Mouse (Mus musculus): ENCODE measurements around the gene Ddx28.
"Not testable (repeated sequence)": the region's sequence is repeated elsewhere in the genome, so short reads cannot be mapped to it uniquely, and the experiment has no call there.

Gene Ddx28

DNA sequence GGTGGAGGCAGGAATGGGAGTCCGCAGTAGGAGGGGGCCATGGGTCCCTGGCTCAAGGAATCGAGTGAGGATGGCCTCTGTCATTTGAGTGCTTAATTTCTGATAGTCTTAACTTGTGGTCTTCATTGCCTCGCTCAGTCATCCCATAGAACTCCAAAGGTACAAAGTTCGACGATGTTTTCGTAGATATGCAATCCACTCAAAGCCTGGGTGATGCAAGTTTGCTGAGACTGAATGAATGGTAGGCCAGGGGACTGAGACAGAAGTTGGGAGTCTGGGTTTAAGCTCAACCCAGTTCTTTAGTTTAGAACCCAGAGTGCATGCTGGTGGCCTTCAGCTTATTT is at the start of gene Ddx28:
Gene Ddx28 (minus strand): TSS at position 240 of the 344 bp plus-strand sequence.
- DNase-seq: no peak

DNA sequence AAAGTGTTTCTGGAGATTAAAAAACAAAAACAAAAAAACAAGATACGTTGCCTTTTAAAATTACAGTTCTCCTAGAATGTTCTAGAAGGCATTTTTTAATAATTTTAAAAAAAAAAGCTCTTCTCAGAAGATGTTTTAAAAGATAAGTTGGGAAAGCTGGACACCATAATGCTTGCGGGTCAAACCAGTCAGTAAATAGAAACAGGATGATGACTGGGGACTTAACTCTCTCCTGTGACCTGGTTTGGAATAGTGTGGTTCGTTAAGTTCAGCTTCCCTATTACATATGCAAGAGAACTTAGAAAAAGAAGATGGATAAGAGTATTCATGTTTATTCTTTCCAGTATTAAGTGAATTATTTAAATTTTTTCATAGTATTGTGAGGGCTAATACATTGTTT is 48.8 kb upstream of the Ddx28 start:
- DNase-seq: no peak

DNA sequence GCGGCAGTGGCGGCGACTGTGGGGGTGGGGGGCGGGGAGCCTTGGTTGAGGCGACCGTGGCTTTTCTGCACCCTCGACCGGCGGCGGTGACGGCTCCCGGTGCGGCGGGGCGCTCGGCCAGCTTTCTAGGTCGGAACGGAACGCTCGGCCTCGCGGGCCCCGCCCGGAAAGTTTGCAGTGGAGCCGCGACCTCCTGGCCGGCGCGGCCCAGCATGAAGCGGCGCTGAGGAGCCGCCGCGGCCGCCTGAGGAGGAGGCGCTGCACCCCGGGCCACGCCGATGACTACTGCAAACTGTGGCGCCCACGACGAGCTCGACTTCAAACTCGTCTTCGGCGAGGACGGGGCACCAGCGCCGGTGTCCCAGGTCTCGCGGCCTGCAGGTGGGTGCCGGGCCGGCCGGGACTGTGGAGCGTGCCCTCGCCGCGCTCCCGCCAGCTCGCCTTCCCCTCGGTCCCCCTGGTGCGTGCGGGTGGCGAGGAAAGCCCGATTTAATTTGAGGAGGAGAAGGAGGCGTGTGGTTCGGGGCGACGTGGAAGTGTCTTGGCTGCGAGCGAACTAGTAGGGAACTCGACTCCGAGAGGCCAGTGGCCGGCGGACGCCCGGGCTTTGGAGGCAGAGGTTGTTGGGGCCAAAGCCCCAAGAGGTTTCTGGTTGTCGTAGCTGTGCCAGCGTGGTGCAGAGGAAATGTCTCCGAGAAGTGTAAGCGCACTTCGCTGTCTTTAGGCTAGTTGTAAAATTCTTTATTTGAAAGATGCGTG is 48.1 kb upstream of the Ddx28 start:
- no peak for DNase-seq

DNA sequence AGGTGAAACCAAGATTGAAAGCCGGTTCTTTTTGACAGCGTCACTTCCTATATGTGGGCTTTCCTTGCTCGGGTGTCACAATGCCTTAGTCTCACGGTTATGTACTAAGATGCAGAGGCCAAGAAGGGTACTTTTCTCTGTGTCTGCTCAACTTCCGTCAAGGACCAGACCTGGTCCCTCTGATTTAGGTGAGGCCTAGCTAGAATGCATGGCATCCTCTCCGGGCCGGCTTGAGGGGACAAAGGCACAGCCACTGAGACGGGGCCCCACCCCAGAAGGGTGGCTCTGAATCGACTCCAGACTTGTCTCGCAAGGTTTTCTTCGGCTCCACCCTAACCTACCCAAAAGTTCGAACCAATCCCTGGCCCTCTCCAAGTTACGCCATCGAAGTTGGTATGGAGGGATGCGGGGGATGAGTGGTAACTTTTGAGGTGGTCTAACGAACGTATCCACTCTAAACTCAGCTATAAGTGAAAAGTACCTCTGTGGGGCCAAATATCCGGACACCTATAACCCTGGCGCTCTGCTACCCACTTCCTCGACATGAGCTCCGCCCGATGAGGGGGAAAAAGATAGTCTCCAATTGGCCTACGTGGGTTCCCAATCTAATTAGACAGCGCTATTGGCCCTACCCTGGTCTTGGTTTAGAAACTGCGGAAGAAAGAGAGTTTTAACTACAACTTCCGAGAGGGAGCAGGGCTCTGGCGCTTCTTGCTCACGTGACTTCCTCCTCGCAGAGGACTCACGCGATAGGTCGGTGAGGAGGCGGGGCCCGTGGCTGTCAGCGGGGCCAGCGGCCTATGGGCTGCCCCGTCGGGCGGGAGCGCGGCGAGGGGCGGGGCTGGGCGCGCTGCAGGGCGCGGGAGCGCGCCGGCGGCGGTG is 47.3 kb upstream of the Ddx28 start, which contains the start of gene Nfatc3:
Gene Nfatc3 (plus strand): TSS at position 110 of the 882 bp plus-strand sequence.
- peak; percentile 99 for DNase-seq

DNA sequence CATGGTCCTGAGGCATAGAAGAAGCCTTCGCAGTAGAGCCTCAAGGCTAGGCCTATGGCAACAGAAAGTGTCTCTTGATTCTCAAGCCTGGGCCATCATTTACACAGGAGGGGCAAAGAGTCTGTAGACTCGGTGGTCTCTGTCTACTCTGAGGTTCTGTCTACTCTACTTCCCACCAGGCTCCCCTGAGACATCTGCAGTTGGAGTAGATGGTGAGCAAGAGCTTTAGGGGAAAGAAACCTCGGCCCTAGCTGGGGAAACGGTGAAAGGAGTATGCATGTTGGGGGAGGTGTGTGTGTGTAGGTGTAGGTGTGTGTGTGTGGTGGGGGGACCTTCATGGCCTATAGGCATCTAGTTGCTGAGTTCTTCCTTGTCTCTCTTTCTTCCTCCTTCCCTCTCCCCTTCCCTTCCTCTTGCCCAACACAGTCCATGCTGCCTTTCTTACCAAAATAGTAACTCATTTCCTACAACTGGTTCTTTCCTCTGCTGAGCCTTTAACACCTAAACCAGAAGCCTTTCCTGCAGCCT is 44.8 kb upstream of the Ddx28 start:
- no peak for DNase-seq

DNA sequence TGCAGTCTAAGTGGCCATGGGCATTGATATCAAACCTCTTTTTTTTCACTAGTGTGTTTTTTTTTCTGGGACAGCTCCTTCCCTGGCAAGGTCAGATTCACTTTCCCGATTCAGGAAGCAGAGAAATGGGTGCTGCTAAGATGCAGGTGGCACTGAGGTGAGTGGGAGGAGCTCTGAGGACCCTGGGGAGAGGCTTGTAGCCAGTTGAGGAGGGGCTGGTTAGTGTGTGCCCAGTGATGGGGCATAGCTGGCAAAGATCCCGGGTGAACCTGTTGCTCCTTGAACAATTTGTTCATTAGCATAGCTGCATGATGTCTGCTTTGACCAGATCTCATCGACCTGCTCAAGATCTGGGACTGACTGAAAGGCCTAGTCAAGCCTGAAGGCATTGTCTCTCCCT is 43.4 kb upstream of the Ddx28 start:
- DNase-seq: peak; percentile 67

DNA sequence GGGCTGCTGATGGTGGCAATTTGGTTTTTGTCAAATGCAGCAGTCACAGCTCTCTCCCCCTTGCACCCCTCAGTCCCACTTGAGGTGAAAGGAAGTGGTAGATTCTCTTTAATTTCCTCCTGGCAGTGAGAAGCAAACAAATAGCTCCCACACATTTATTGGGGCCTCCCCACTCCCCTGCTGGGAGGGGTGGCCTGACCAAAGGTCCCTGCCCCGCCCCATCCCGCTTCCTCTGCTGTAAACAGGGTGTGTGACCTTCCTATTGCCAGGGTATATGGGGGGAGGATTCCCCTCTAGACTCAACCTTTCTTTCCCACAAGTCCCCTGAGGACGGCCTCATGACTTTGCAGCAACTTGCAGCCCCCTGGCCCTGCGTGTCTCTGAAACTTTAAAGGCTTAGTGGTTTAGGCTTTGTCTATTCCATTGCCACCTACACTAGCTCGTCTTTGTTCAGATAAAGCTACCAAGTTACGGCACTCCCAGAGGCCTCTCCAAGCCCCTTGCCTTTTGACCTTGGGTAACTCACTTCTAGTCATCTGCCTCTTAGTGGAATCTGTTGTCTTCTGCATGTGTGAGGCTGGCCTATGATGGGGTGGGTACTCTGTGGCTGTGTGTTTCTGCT is 42.6 kb upstream of the Ddx28 start:
- peak; percentile 87 for DNase-seq

DNA sequence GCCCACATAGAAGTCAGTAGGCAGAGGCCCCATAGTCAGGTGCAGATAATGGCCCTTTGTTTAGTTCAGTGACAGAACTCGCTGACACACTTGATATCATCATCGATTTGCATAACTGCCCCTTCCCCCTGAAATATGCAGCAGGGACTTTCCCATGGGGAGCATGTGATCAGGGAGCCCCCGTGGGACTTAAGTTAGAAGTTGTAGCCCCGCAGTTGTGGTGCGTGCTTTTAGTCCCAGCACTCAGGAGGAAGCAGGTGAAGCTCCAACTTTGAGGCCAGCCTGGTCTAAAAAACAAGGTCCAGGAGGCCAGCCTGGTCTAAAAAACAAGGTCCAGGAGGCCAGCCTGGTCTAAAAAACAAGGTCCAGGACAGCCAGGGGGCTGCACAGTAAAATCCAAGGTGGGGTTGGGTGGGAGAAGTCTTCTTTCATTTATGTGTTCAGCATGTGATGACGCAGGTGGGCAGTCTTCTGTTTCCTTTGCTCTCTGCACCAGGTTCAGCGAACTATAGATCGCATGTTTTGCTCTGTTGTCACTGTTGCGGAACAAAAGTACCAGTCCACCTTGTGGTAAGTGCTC is 40.9 kb upstream of the Ddx28 start:
- peak; percentile 57 for DNase-seq

DNA sequence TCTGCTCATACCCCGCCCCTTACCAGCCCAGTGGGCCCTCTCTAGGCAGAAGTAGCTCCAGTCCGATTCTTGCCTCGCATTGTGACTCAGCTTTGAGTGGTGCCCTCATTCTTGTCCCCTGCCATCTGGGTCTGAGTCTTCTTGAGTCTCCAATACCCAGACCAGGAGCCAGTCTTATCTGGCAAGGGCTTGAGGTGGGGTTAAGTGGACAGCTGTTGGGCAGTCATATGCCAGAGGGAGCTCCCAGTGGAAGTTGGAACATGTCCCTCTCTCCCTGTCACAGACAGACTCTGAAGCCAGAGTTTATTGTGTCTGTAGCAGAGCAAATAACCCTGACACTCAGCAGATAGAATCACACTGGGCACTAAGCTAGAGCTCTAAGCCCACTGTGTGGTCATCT is 39.4 kb upstream of the Ddx28 start:
- no peak for DNase-seq

DNA sequence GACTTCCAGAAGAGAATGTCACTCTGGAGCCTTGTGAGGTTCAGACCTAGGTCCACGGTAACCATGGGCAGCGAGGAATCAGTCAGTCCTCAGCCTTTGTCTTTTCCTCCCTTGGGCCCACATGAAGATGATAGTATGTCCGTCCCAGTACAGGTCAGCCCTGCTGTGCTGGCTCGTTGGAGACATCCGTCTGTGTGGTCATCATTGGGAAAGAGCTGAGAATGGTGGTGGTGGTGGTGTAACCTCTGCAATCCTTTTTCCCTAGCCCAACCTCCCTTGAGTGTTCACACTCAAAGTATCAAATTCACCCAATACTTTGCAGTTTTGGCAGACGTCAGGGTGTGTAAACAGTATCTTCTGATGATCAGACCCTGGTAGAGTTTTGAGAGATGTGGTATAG is 38.2 kb upstream of the Ddx28 start:
- DNase-seq: no peak

DNA sequence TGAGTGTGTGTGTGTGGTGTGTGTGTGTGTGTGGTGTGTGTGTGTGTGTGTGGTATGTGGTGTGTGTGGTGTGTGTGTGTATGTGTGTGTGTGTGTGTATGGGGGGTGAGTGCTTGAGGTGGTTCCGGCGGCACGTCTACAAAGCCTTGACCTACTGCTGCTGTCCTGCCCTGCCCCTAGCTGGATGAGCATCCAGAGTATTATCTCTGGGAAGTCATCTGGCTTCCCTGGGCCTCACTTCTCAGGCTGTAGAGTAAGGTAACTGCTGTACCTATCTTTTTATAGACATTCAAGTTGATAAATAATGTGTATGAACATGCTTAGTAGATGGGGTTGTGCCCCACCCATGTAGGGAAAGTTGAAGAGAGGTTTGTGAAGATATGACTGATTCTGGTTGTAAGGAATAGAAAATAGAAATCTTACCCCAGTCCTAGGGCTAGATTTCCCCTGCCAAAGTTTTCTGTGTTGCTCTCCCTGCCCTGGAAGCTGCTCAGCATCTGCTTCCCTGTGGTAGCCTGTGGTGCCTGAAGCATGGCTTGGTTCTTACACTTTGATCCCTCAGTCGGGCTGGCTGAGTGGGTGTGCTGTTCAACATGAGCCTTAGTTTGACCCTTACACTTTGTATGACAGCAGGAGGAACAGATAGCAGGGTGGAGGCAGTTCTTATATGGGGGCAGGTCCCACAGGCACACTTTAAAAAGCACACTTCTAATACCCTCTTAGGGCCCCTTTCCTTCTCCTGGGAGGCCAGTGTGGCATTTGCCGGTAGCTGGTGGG is 36.4 kb upstream of the Ddx28 start:
- no peak for DNase-seq

DNA sequence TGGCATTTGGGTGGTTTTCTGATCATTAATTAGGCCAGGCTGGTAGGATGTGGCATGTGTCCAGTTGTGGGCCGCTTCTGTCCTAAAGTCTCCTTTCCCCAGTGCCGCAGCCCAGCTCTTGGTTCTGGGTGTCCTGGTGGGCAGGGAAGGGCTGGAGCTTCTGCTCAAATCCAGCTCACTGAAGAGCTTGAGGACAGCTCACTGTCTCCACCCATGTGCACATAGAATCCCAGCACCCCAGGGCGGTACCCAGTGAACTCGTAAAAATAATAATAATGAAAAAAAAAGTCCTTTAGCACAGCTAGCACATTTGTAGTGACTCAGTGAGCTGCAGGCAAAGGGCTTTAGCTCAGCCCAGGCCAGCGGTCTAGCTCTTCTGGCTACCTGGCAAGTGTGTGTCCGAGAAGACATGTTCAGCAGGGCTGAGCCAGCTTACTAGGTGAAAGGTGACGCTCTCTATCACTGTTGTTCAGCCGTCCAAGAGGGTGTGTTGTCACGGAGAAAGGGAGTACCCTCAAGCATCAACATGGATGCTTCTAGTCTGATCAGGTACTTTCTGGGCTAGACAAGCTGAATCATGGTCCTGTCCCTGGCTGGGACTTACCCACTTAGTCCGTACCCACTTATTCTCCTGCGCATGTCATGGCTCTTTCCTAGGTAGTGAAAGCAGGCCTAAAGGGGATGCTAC is 35.3 kb upstream of the Ddx28 start:
- DNase-seq: no peak

DNA sequence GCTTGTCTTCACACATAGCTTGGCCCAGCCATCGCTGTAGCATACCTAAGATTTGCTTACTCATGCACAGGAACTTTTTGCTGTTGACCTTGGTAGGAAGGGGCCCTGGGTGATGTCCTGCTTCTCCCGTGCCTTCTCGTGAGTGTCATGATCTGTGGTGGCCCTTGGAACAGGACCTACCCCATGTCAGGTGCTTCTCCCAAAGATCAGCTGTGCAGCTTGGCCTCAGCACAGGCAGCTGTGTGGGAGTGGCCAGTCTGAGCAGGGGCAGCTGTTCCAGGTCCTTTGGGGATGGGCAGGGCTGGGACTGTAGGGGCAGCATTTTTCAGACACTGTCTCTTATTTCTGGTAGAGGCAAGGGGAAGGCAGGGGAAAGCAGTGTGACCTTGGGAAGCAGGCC is 32.5 kb upstream of the Ddx28 start:
- DNase-seq: no peak

DNA sequence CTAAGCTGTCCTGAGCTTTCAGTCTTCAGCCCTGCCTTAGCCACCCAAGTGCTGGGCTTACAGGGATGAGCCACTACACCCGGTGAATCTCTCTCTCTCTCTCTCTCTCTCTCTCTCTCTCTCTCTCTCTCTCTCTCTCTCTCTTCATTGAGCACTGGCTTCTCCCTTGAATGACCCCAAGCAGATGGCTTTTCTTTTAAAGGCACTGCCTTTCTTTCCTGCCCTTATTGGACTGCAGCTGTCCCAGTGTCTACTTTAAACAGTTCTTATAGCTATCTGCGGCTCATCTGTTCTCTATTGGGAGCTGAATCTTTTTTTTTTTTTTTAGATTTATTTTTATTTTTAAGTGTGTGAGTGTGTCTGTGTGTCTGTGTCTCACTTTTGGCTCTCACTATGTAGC is 31.4 kb upstream of the Ddx28 start:
- DNase-seq: no peak

DNA sequence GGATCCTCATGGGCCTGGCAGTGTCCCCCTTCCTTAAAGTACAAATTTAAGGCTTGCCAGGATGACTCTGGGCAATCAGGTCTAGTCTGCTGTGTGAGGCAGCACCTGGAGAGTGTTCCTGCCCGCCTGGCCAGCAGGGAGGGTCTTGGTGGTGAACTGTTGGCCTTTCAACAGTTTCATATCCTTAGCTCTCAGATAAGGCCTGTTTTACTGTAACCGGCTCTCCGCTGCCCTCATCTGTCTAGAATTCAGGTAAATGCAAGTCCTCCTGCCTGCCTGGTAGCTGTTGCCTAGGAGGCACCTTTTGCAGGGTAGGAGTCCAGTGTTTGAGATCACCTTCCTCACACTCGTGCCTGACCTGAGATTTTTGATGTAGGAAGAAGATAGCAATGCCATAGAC is 28.5 kb upstream of the Ddx28 start:
- peak; percentile 54 for DNase-seq

DNA sequence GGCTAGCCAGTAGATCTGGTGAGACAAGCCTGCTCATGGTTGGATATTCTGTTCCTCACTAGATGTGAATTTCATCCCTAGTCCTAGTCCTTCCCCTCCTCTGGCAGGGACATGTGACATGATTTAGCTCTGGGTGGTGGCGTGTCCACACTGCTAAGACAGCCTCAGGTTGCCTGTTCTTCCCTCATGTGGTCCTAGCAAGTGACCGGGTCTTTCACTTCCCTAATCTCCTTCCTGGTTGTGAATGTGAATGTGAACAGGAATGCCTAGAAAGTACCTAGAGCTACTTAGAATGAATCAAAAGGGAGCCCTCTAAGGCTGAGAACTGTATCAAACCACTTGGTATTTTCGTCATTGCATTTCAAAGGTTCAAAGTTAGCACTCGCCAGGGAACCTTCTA is 27.9 kb upstream of the Ddx28 start:
- no peak for DNase-seq

DNA sequence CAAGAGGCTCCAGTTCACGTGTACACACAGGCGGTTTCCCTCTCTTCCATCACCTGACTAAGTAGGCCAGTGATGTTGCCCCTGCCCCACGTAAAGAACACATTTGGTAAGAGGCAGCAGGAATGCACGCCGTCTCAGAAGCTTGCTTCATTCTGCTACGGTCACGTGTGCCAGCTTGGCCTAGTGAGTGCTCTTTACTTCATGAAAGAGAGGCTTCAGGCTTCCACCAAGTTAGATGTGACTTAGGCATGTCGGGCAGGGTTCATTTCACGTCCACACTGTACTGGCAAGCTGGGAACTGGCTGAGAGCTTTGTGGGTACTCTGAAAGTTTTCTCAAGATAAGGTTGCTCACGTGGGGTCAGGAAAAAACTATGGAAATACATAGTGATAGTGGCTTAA is 27.0 kb upstream of the Ddx28 start:
- no peak for DNase-seq

DNA sequence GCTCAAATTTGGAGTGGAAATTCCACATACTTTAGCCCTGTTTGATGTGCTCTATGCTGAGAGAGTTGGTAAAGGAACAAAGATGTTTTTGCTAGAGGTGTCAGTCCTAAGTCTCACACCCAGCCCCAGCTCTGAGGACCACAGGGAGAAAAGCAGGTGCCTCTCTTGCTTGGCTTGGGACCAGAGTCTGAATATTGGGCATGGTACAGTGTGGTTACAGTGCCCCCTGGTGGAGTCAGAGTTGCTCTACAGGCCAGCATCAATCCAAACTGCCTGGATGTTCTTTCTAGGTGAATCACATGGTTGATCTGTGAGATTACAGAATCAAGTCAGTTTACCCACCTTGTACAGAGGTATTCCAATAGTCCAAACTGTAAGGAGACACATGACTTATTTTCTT is 10.8 kb upstream of the Ddx28 start:
- peak; percentile 89 for DNase-seq

DNA sequence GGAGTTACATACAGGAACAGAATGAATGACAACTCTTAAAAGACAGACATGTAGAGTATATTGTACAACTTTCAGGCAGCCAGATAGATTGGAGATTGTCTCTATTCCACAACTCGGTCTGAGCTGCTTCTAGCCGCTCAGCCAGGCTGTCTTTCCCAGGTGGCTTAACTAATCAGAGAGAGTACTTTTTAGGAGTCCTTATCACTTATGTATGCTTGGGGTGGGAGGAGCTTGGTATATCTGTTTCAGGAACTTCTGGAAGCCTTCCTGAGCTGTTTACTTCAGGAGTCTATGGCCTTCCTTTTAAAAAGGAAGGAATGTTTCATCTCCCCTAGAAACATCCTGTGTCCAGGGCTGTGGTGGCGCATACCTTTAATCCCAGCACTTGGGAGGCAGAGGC is 6.4 kb upstream of the Ddx28 start:
- no peak for DNase-seq

DNA sequence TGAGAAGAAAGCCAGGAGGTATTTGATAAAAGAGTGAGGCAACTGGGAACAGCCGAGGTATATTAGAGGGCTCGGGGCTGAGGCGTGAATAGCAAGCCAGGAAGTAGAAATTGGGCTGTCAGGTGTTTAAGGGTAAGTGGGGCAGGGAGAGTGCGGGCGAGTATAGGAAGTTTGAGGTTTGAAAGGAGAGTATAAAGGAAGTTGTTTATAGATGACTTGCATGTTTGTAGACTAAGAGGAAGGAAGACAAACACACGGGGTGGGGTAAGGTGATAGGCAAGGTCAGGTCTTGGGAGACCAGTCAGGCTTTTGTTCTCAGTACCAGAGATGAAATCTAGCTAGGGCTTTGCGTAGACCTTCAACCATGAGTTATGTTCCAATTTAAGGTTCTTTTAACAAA is 5.4 kb upstream of the Ddx28 start:
- DNase-seq: peak; percentile 71

DNA sequence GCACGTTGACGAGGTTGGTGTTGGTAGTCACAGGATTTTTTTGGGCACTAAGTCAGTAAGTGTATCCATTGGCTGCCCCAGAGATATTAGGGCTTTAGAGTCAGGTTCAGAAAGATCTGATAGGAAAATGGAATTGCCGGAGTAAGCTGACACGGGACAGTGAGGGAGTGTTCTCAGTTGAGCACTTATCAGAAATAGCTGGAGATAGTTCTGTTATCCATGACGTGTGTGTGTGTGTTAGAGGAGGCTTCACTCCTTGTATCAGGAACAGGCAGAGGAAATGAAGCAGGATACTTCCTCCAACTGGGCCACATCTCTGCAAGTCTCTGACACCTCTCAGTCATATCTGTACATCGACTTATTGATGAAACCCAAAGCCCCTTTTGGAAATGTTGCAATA is 4.6 kb upstream of the Ddx28 start:
- no peak for DNase-seq

DNA sequence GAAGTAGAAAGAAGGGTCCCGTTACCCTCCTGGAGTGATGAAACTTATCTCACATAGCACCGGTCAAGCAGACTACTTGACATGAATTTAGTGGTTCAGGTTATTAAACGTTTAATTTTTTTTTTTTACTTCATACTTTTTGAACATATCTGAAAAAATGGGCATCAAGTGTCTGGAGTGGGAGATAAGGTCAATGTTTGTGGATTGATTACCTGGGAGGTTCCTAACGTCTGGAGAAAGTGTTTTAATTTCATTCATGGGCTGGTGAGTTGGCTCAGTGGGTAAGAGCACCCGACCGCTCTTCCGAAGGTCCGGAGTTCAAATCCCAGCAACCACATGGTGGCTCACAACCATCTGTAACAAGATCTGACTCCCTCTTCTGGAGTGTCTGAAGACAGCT is 521 bp upstream of the Ddx28 start:
- DNase-seq: not testable (repeated sequence)
